Mouse (Mus musculus) midbrain, embryonic 16.5 days (tissue): Measurements from ENCODE around the gene Nubp2. TPM values are rescaled to one million over a fixed set of nuclear protein-coding genes. Genes with fewer than 3 reads are reported as not detected.

Experiments
- ATAC-seq: fragments of 200-750 bp; cut with Nextera tagmentation; 2 replicates; pipeline ENCODE4 v1.8.0; 2017; ENCODE audit warnings: moderate TSS enrichment
- H3K27ac ChIP-seq: fragments of 300-500 bp; sonication (generic); 2 replicates; pipeline ENCODE4 v1.5.1; 2014; ENCODE audit warnings: mild to moderate bottlenecking, low read length, mixed read lengths
- H3K27me3 ChIP-seq: fragments of 300-500 bp; sonication (generic); 2 replicates; pipeline ENCODE4 v1.6.1; 2014; ENCODE audit warnings: low read depth, low read length, mixed read lengths; ENCODE audit not compliant: control insufficient read depth, insufficient read depth
- H3K36me3 ChIP-seq: fragments of 300-500 bp; sonication (generic); 2 replicates; pipeline ENCODE4 v1.6.1; 2014; ENCODE audit warnings: mild to moderate bottlenecking, low read length, moderate library complexity, mixed read lengths; ENCODE audit not compliant: control insufficient read depth, insufficient read depth
- H3K4me1 ChIP-seq: fragments of 300-500 bp; sonication (generic); 2 replicates; pipeline ENCODE4 v1.6.1; 2014; ENCODE audit warnings: mild to moderate bottlenecking, low read length, mixed read lengths; ENCODE audit not compliant: control insufficient read depth, insufficient read depth
- H3K4me2 ChIP-seq: fragments of 300-500 bp; sonication (generic); 2 replicates; pipeline ENCODE4 v1.6.1; 2014; ENCODE audit warnings: mild to moderate bottlenecking, low read length, mixed read lengths
- H3K4me3 ChIP-seq: fragments of 300-500 bp; sonication (generic); 2 replicates; pipeline ENCODE4 v1.5.1; 2014; ENCODE audit warnings: low read depth, mild to moderate bottlenecking, low read length, moderate library complexity, mixed read lengths
- H3K9ac ChIP-seq: fragments of 300-500 bp; sonication (generic); 2 replicates; pipeline ENCODE4 v1.6.1; 2014; ENCODE audit warnings: low read depth, low read length, mixed read lengths
- H3K9me3 ChIP-seq: fragments of 300-500 bp; sonication (generic); replicated peaks from 2 replicates; pipeline ENCODE4 v1.6.1; 2014; ENCODE audit warnings: mild to moderate bottlenecking, low read length, mixed read lengths; ENCODE audit not compliant: control insufficient read depth, poor library complexity, severe bottlenecking
- WGBS: fragments of 180-500 bp; shearing (Covaris S2); extraction: QIAGEN DNeasy Blood & Tissue Kit; methylation state at CpG from one replicate; pipeline ENCODE4 v1.1.7; 2014; 5-methylcytosine and 5-hydroxymethylcytosine counted together
- polyA plus RNA-seq: library from polyadenylated mRNA; unstranded; fragments of >200 nt; fragmentation: Nextera tagmentation; extraction: Ambion mirVana; gene quantifications from 2 replicates; pipeline ENCODE4 v1.2.1, GENCODE M21; 2015

The Nubp2 gene
- polyA plus RNA-seq, 1 experiment from 2014 or later, result 54.7 TPM

DNA sequence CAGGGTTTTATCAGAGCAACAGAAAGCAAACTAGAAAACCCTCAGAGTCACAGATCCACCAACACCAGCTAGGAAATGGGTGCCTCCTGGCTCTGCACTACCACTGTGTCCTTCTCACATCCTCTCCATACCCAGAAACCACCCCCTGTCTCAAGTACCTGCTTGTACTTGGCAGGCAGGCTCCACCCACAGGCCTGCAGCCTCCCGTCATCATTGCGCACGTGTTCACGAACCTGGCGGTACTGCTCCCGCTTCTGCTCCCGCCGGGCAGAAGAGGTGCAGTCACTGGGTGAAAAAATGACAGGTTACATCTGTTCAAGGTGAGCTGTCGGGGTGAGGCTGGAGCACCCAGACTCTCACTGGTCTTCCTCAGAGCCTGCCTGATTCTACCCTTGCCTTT, 17.6 kb upstream of the Nubp2 start:
- Histone ChIP-seq H3K36me3 (peaks cover 73% of the 10 kb centered on the region), H3K4me3 (no peak overlapping the region), H3K9me3 (no peaks in the 10 kb centered on the region), H3K27ac (no peak overlapping the region), H3K9ac (no peak overlapping the region), H3K4me2 (no peak overlapping the region), H3K4me1 (no peaks in the 10 kb centered on the region), H3K27me3 (no peaks in the 10 kb centered on the region)
- 93% methylated on average over 9 of the region's 9 CpGs for WGBS
- ATAC-seq, result no peak

DNA sequence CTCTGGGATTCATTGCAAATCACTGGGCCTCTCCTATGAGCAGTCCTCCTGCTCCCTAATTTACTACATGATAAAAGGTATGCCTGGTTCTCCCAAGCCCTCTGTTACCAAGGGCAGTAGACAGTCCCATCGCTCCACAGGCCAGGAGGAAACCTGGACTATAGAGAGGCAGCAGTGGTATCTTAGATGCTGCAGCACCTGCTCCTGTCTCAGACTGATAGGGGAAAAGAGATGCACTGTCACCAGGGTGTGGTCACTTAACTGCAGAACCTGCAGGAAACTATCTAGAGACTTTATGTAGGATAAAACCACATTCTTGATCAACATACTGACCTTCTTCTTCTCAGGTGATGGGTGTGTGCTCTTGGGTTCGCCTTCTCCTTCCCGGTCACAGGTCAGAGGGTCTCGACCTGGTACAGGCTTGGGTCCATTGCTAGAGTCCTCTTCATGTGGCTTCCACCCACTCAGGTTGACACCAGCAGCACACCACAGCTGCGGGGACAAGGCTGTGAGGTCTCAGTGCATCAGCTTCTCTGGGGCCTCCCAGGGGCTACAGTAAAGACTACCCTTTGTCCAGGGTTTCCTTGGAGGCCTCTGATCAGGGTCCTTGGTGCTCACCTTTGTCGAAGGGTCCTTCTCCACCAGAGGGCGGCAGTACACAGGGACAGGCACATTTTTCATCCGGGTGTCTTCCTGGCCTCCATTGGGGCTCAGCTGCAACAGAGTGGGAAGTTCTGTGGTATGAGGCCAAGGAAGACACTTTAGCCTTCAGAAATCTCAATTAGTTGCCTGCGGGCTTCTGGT, 16.7 kb upstream of the Nubp2 start:
- 73% methylated on average over 9 of the region's 9 CpGs for WGBS
- Histone ChIP-seq H3K4me3 (no peak overlapping the region), H3K27me3 (no peaks in the 10 kb centered on the region), H3K27ac (no peak overlapping the region), H3K9ac (no peak overlapping the region), H3K4me2 (no peak overlapping the region), H3K9me3 (no peaks in the 10 kb centered on the region), H3K4me1 (peaks cover under 1% of the 10 kb centered on the region), H3K36me3 (peaks cover 73% of the 10 kb centered on the region)
- ATAC-seq, result no peak

GRCm38 (mm10) chr17:24902124-24902523, 16.0 kb upstream of the Nubp2 start:
- H3K4me3 ChIP-seq, result no peak overlapping the region
- H3K9me3 ChIP-seq, result no peaks in the 10 kb centered on the region
- no peak overlapping the region for H3K4me2 ChIP-seq
- H3K9ac ChIP-seq, result no peak overlapping the region
- no peaks in the 10 kb centered on the region for H3K27me3 ChIP-seq
- no peak overlapping the region for H3K27ac ChIP-seq
- 89% methylated on average over 5 of the region's 5 CpGs for WGBS
- no peak for ATAC-seq
- H3K36me3 ChIP-seq, result peaks cover 69% of the 10 kb centered on the region
- H3K4me1 ChIP-seq, result peaks cover 8% of the 10 kb centered on the region

GRCm38 (mm10) chr17:24900014-24900413, 13.9 kb upstream of the Nubp2 start:
- H3K9ac ChIP-seq, result no peak overlapping the region
- no peak for ATAC-seq
- H3K27me3 ChIP-seq, result no peaks in the 10 kb centered on the region
- H3K4me1 ChIP-seq, result peaks cover 21% of the 10 kb centered on the region
- H3K4me2 ChIP-seq, result no peak overlapping the region
- no peaks in the 10 kb centered on the region for H3K9me3 ChIP-seq
- no peak overlapping the region for H3K4me3 ChIP-seq
- no peak overlapping the region for H3K27ac ChIP-seq
- peaks cover 62% of the 10 kb centered on the region for H3K36me3 ChIP-seq
- WGBS, result 94% methylated on average over 6 of the region's 6 CpGs

DNA sequence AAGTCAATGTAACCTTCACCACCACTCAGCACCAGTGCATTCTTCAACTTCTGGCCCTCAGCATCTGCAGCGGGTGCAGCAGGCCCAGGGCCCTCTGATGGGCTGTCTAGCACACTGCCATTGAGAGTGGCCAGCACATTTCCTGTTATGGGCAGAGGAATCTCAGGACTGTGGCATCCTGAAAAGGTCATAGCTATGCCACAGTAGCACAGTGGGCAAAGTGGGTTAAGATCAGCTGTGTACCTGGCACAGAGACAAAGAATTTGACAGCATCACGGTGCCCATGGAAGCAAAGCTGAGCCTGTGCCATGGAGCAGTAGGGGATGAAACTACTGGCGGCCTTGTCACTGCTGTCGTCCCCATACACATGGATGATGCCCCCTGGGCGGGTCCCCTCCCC, 13.0 kb upstream of the Nubp2 start:
- H3K27ac ChIP-seq, result no peak overlapping the region
- 87% methylated on average over 5 of the region's 5 CpGs for WGBS
- H3K4me3 ChIP-seq, result no peak overlapping the region
- H3K4me2 ChIP-seq, result no peak overlapping the region
- peaks cover 24% of the 10 kb centered on the region for H3K4me1 ChIP-seq
- no peaks in the 10 kb centered on the region for H3K27me3 ChIP-seq
- ATAC-seq, result no peak
- no peak overlapping the region for H3K9ac ChIP-seq
- no peaks in the 10 kb centered on the region for H3K9me3 ChIP-seq
- peaks cover 54% of the 10 kb centered on the region for H3K36me3 ChIP-seq

DNA sequence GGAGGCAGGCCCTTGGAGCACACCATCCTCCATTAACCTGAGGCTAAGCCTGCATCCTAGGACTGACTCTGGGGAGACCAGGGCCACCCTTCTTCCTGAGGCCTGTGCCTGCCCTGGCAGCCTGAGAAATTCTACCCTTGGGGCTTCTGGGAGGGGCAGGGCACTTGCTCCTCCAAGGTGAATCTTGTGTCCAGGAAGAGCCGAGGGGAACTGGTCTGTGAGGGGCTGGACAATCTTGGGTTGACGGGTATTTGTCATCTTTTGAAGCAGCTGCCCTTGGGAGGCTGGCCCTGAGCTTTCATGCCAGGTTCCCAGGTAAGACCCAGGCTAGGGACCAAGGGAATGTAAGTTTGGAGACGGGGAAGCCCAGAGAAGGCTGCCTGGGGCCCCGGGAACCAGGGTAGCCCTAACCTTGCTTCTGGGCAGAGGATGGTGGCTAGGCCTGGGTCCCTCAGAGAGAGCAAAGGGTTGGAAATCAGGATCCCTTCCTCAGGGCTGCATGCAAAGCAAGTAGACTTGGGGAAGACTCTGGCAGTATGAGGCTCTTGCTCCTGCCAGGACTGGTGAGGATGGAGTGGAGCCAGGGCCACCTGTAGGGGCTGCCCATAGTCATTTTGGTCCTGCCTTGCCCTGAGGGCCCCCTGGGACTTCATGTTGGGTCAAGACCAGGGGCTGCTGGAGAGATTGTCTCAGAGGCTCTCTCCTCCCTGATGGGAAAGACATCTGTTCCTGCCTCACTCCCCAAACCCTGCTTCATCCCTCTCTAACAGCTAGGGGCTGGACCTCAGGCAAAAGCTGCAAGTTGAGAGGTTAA, 12.1 kb upstream of the Nubp2 start:
- H3K4me1 ChIP-seq, result peaks cover 32% of the 10 kb centered on the region
- H3K27me3 ChIP-seq, result no peaks in the 10 kb centered on the region
- H3K4me3 ChIP-seq, result no peak overlapping the region
- ATAC-seq, result no peak
- peak overlapping the region; percentile 26; the same call in 1 of the 2 replicates for H3K9ac ChIP-seq
- H3K27ac ChIP-seq, result no peak overlapping the region
- no peaks in the 10 kb centered on the region for H3K9me3 ChIP-seq
- peaks cover 46% of the 10 kb centered on the region for H3K36me3 ChIP-seq
- H3K4me2 ChIP-seq, result no peak overlapping the region
- WGBS, result 74% methylated on average over 4 of the region's 4 CpGs

- Histone ChIP-seq H3K4me1 (peaks cover 32% of the 10 kb centered on the region), H3K27ac (no peak overlapping the region), H3K4me3 (peak overlapping the region; percentile 86), H3K27me3 (no peaks in the 10 kb centered on the region), H3K9ac (peak overlapping the region; percentile 26; the same call in 1 of the 2 replicates), H3K36me3 (peaks cover 44% of the 10 kb centered on the region), H3K9me3 (no peaks in the 10 kb centered on the region), H3K4me2 (peak overlapping the region; percentile 97)
- 78% methylated on average over 4 of the region's 4 CpGs for WGBS
- ATAC-seq, result no peak
These were observed 11.5 kb upstream of the Nubp2 start for GRCm38 (mm10) chr17:24897600-24897999.

DNA sequence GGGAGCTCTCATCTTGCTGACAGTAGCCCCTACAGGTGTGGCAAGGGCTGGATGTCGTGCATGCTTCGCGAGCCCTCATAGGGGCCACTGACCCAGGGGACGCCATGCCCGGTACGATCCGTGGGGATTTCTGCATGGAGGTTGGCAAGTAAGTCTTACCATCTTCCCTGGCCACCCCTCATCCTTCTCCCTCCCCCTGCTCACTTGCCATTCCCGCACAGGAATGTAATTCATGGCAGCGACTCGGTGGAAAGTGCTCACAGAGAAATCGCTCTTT, 10.8 kb upstream of the Nubp2 start:
- peak overlapping the region; percentile 86 for H3K4me3 ChIP-seq
- 27% methylated on average over 11 of the region's 11 CpGs for WGBS
- H3K27ac ChIP-seq, result peak overlapping the region; percentile 84
- peak overlapping the region; percentile 73 for H3K9ac ChIP-seq
- peaks cover 32% of the 10 kb centered on the region for H3K4me1 ChIP-seq
- peak; percentile 9 for ATAC-seq
- H3K36me3 ChIP-seq, result peaks cover 43% of the 10 kb centered on the region
- no peaks in the 10 kb centered on the region for H3K9me3 ChIP-seq
- no peaks in the 10 kb centered on the region for H3K27me3 ChIP-seq
- H3K4me2 ChIP-seq, result peak overlapping the region; percentile 97
